Mouse (Mus musculus): ENCODE data around the gene Ncbp2. TPM values are rescaled to one million over a fixed set of nuclear protein-coding genes. Genes with fewer than 3 reads are reported as not detected.

Ncbp2 gene
- polyA plus RNA-seq (2012; rRNA removed) (10.7 and 25.1 TPM in 2 replicates), polyA plus RNA-seq (2014; fragmentation: Nextera tagmentation; extraction: Ambion mirVana) (29.0 and 31.5 TPM in 2 replicates)

- WGBS (ENCODE audit: insufficient replicate concordance): under 1% methylated on average over 55 of the region's 55 CpGs
- ATAC-seq (ENCODE audit: insufficient read depth): peak; percentile 88
- TF ChIP-seq CTCF (IDR thresholded peaks at IDR 0.05; ENCODE audit: low read depth) (no peak), EP300 (IDR thresholded peaks at IDR 0.05; ENCODE audit: low read depth) (no peak)
Observed at GRCm38 (mm10) chr16:31948345-31948774, at the start of gene Ncbp2, which contains the start of gene 0610012G03Rik. TSS of gene Ncbp2 (plus strand) at chr16:31948513. TSS of gene 0610012G03Rik (minus strand) at chr16:31948494.

DNA sequence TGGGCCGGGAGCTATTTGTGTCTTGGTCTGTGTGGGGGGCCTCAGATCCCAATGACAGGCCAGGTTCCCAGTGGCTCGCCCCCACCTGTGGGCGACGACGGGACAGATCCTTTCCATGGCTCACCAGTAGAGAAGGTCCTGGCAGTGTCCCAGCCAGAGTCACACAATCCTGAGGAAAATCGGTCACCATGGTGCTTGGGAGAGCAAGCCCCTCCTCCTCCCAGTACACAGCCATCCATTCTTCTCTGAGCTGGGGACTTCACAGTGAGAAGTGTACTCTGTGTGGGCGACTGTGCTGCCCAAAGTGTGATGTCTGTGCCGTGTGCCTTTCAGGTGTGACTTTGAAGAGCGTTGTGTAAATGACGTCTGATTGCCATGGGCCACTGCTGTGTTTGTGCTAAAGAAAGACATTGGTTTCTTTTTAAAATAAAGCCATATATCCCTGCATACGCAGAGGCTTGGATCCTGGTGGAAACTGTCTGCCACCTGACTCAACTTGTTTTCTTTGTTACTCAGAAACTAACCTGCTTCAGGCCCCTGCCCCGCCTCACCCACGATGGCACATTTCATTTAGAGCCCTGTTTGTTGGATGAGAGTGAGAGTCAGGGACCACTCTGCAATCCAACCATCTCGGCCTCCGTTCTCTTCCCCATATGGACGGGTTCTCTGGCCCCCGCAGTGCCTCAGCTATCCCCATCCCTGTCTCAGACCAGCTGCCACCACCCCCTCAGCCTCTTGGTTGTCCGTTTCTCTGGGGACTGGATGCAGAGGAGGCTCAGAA is 49.6 kb upstream of the Ncbp2 start:
- H3K4me2 ChIP-seq (ENCODE audit: low read depth): no peak overlapping the region
- TF ChIP-seq EP300 (IDR thresholded peaks at IDR 0.05; ENCODE audit: low read depth) (no peak), CTCF (IDR thresholded peaks at IDR 0.05; ENCODE audit: low read depth) (no peak)
- no peak overlapping the region for H3K9ac ChIP-seq (replicated peaks)
- H3K9me3 ChIP-seq (ENCODE audit: control insufficient read depth, low read length): no peaks in the 10 kb centered on the region
- ATAC-seq (ENCODE audit: insufficient read depth) (no peak), DNase-seq (ENCODE audit: low read depth in 3 of 3, low spot score in 3 of 3) (no peak)
- 73% methylated on average over 18 of the region's 18 CpGs for WGBS (ENCODE audit: insufficient replicate concordance)
- no peaks in the 10 kb centered on the region for H3K4me1 ChIP-seq (replicated peaks; ENCODE audit: control insufficient read depth in 2 of 2, insufficient read depth in 2 of 2, low read length in 1 of 2)
- no peak overlapping the region for H3K4me3 ChIP-seq (ENCODE audit: insufficient read depth in 1 of 2, low read depth in 2 of 2, low read length in 2 of 2)
- H3K27me3 ChIP-seq (ENCODE audit: control insufficient read depth, insufficient read depth, low read length): no peaks in the 10 kb centered on the region
- H3K27ac ChIP-seq: no peak overlapping the region
- H3K36me3 ChIP-seq (replicated peaks; ENCODE audit: control insufficient read depth, insufficient read depth, low read depth): no peaks in the 10 kb centered on the region

More at GRCm38 (mm10) chr16:31948345-31948774, at the start of gene Ncbp2, which contains the start of gene 0610012G03Rik:
- Histone ChIP-seq H3K4me2 (ENCODE audit: low read depth) (peak within 1 kb of the TSS; percentile 96), H3K4me3 (ENCODE audit: insufficient read depth in 1 of 2, low read depth in 2 of 2, low read length in 2 of 2) (peak within 1 kb of the TSS; percentile 70 to 95), H3K9me3 (ENCODE audit: control insufficient read depth, low read length) (no peaks in the 10 kb centered on the region), H3K27ac (peak within 1 kb of the TSS; percentile 11), H3K4me1 (replicated peaks; ENCODE audit: control insufficient read depth in 2 of 2, insufficient read depth in 2 of 2, low read length in 1 of 2) (peaks cover 2 to 15% of the 10 kb centered on the region in 2 experiments), H3K9ac (replicated peaks) (peak within 1 kb of the TSS; percentile 92), H3K27me3 (ENCODE audit: control insufficient read depth, insufficient read depth, low read length) (no peaks in the 10 kb centered on the region), H3K36me3 (replicated peaks; ENCODE audit: control insufficient read depth, insufficient read depth, low read depth) (no peaks in the 10 kb centered on the region)
- DNase-seq (ENCODE audit: low read depth in 3 of 3, low spot score in 3 of 3): peak; percentile 83 to 87 (median 85)

GRCm38 (mm10) chr16:31901886-31902285 is 46.4 kb upstream of the Ncbp2 start:
- Histone ChIP-seq H3K9me3 (ENCODE audit: control insufficient read depth, low read length) (no peaks in the 10 kb centered on the region), H3K9ac (replicated peaks) (no peak overlapping the region), H3K27ac (no peak overlapping the region), H3K27me3 (ENCODE audit: control insufficient read depth, insufficient read depth, low read length) (no peaks in the 10 kb centered on the region; the same call in 1 of the 2 replicates), H3K4me2 (ENCODE audit: low read depth) (no peak overlapping the region), H3K36me3 (replicated peaks; ENCODE audit: control insufficient read depth, insufficient read depth, low read depth) (no peaks in the 10 kb centered on the region), H3K4me1 (replicated peaks; ENCODE audit: control insufficient read depth in 2 of 2, insufficient read depth in 2 of 2, low read length in 1 of 2) (peaks cover 0 to 2% of the 10 kb centered on the region in 2 experiments; a peak in 2 of 4 replicates), H3K4me3 (ENCODE audit: insufficient read depth in 1 of 2, low read depth in 2 of 2, low read length in 2 of 2) (no peak overlapping the region)
- WGBS (ENCODE audit: insufficient replicate concordance): 59% methylated on average over 1 of the region's 1 CpGs
- ATAC-seq (ENCODE audit: insufficient read depth) (no peak), DNase-seq (ENCODE audit: low read depth in 3 of 3, low spot score in 3 of 3) (no peak)
- TF ChIP-seq CTCF (IDR thresholded peaks at IDR 0.05; ENCODE audit: low read depth) (no peak), EP300 (IDR thresholded peaks at IDR 0.05; ENCODE audit: low read depth) (no peak)

- Histone ChIP-seq H3K4me2 (ENCODE audit: low read depth) (no peak overlapping the region), H3K27me3 (ENCODE audit: control insufficient read depth, insufficient read depth, low read length) (no peaks in the 10 kb centered on the region; the same call in 1 of the 2 replicates), H3K9ac (replicated peaks) (no peak overlapping the region), H3K4me1 (replicated peaks; ENCODE audit: control insufficient read depth in 2 of 2, insufficient read depth in 2 of 2, low read length in 1 of 2) (peaks cover 0 to 2% of the 10 kb centered on the region in 2 experiments; a peak in 2 of 4 replicates), H3K27ac (no peak overlapping the region), H3K36me3 (replicated peaks; ENCODE audit: control insufficient read depth, insufficient read depth, low read depth) (no peaks in the 10 kb centered on the region), H3K4me3 (ENCODE audit: insufficient read depth in 1 of 2, low read depth in 2 of 2, low read length in 2 of 2) (no peak overlapping the region), H3K9me3 (ENCODE audit: control insufficient read depth, low read length) (no peaks in the 10 kb centered on the region)
- ATAC-seq (ENCODE audit: insufficient read depth): no peak
- 68% methylated on average over 8 of the region's 8 CpGs for WGBS (ENCODE audit: insufficient replicate concordance)
- DNase-seq (ENCODE audit: low read depth in 3 of 3, low spot score in 3 of 3): no peak
- TF ChIP-seq EP300 (IDR thresholded peaks at IDR 0.05; ENCODE audit: low read depth) (no peak), CTCF (IDR thresholded peaks at IDR 0.05; ENCODE audit: low read depth) (no peak)
Observed at GRCm38 (mm10) chr16:31903239-31903638, 45.1 kb upstream of the Ncbp2 start.

DNA sequence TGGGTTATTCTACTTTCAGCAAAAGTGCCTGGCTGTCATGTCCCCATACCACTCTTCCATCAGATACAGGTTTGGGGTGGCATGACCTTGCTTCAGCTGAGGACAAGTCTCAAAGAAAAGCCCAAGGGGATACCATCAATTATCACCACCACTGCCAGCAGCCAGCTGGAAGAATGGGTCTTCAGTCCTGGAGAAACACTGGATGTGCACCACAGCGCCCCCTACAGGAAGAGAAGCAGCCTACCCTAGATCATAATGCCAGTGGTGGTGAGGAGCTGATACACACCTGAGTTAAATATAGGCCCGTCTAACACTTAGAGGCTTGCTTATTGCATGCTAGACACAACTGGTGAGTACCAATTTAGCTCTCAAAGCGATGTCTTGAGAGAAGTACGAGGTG is 43.0 kb upstream of the Ncbp2 start:
- DNase-seq (ENCODE audit: low read depth in 3 of 3, low spot score in 3 of 3) (peak in 1 of 3 experiments; percentile 16), ATAC-seq (ENCODE audit: insufficient read depth) (no peak)
- Histone ChIP-seq H3K4me2 (ENCODE audit: low read depth) (no peak overlapping the region), H3K4me1 (replicated peaks; ENCODE audit: control insufficient read depth in 2 of 2, insufficient read depth in 2 of 2, low read length in 1 of 2) (peaks cover 0 to 3% of the 10 kb centered on the region in 2 experiments; a peak in 2 of 4 replicates), H3K27ac (no peak overlapping the region), H3K36me3 (replicated peaks; ENCODE audit: control insufficient read depth, insufficient read depth, low read depth) (no peaks in the 10 kb centered on the region), H3K4me3 (ENCODE audit: insufficient read depth in 1 of 2, low read depth in 2 of 2, low read length in 2 of 2) (no peak overlapping the region), H3K9me3 (ENCODE audit: control insufficient read depth, low read length) (no peaks in the 10 kb centered on the region), H3K27me3 (ENCODE audit: control insufficient read depth, insufficient read depth, low read length) (no peaks in the 10 kb centered on the region; the same call in 1 of the 2 replicates), H3K9ac (replicated peaks) (no peak overlapping the region)
- 57% methylated on average over 4 of the region's 4 CpGs for WGBS (ENCODE audit: insufficient replicate concordance)
- TF ChIP-seq CTCF (IDR thresholded peaks at IDR 0.05; ENCODE audit: low read depth) (peak; percentile 76), EP300 (IDR thresholded peaks at IDR 0.05; ENCODE audit: low read depth) (no peak)
